Mouse (Mus musculus): ENCODE data around the gene Sdhaf4. TPM values are rescaled to one million over a fixed set of nuclear protein-coding genes. Genes with fewer than 3 reads are reported as not detected.
A peak's percentile ranks its signal among the peaks of the same experiment; 100 is the strongest.
"Not testable (repeated sequence)": the region's sequence is repeated elsewhere in the genome, so short reads cannot be mapped to it uniquely, and the experiment has no call there.

Gene Sdhaf4
- 10 to 100 TPM; 49.7 to 54.6 TPM for total RNA-seq (2021)
- long read RNA-seq, experiment 1, transcript Sdhaf4-201 (3 exons, 683 nt): major isoform, 23 of 42 reads
- long read RNA-seq, experiment 1, partial matches to known transcripts: 0 of 42 reads
- long read RNA-seq, experiment 1, other reads (novel, unspliced or antisense): 19 of 42 reads
- long read RNA-seq, experiment 2, transcript Sdhaf4-201 (3 exons, 683 nt): major isoform, 57 of 118 reads
- long read RNA-seq, experiment 2, partial matches to known transcripts: 0 of 118 reads
- long read RNA-seq, experiment 2, other reads (novel, unspliced or antisense): 61 of 118 reads

GRCm38 (mm10) chr1:24005070-24005804 is at the start of gene Sdhaf4:
TSS of gene Sdhaf4 (minus strand) at chr1:24005656.
- DNase-seq (ENCODE audit: low spot score in 2 of 2): peak; percentile 93 to 94

- DNase-seq (ENCODE audit: low spot score in 2 of 2): no peak
Observed at GRCm38 (mm10) chr1:24046730-24047510, 41.5 kb upstream of the Sdhaf4 start.

- DNase-seq (ENCODE audit: low spot score in 2 of 2): no peak
Observed at GRCm38 (mm10) chr1:24045627-24046026, 40.2 kb upstream of the Sdhaf4 start.

GRCm38 (mm10) chr1:24043007-24043406 is 37.6 kb upstream of the Sdhaf4 start:
- DNase-seq (ENCODE audit: low spot score in 2 of 2): no peak

- peak in 1 of 2 experiments; percentile 37 for DNase-seq (ENCODE audit: low spot score in 2 of 2)
Observed at GRCm38 (mm10) chr1:24033759-24034423, 28.4 kb upstream of the Sdhaf4 start.

- no peak for DNase-seq (ENCODE audit: low spot score in 2 of 2)
Observed at GRCm38 (mm10) chr1:24010821-24011220, 5.4 kb upstream of the Sdhaf4 start.

GRCm38 (mm10) chr1:24010016-24010415 is 4.6 kb upstream of the Sdhaf4 start:
- DNase-seq (ENCODE audit: low spot score in 2 of 2): no peak

GRCm38 (mm10) chr1:24007621-24008020 is 2.2 kb upstream of the Sdhaf4 start:
- DNase-seq (ENCODE audit: low spot score in 2 of 2): no peak

- DNase-seq (ENCODE audit: low spot score in 2 of 2): no peak
Observed at GRCm38 (mm10) chr1:23999318-23999717, 6.1 kb downstream of the Sdhaf4 start.

- no peak for DNase-seq (ENCODE audit: low spot score in 2 of 2)
Observed at GRCm38 (mm10) chr1:23998866-23999265, 6.6 kb downstream of the Sdhaf4 start.

- DNase-seq (ENCODE audit: low spot score in 2 of 2): no peak
Observed at GRCm38 (mm10) chr1:23998120-23998810, 7.2 kb downstream of the Sdhaf4 start.

- no peak for DNase-seq (ENCODE audit: low spot score in 2 of 2)
Observed at GRCm38 (mm10) chr1:23997493-23997892, 8.0 kb downstream of the Sdhaf4 start.

GRCm38 (mm10) chr1:23995420-23995819 is 10.0 kb downstream of the Sdhaf4 start:
- no peak for DNase-seq (ENCODE audit: low spot score in 2 of 2)

- no peak for DNase-seq (ENCODE audit: low spot score in 2 of 2)
Observed at GRCm38 (mm10) chr1:23983118-23983517, 22.3 kb downstream of the Sdhaf4 start.

- peak in 1 of 2 experiments; percentile 16 for DNase-seq (ENCODE audit: low spot score in 2 of 2)
Observed at GRCm38 (mm10) chr1:23978281-23978680, 27.2 kb downstream of the Sdhaf4 start.

- DNase-seq (ENCODE audit: low spot score in 2 of 2): not testable (repeated sequence)
Observed at GRCm38 (mm10) chr1:23971159-23971558, 34.3 kb downstream of the Sdhaf4 start.

GRCm38 (mm10) chr1:23968027-23968725 is 37.3 kb downstream of the Sdhaf4 start:
- DNase-seq (ENCODE audit: low spot score in 2 of 2): no peak

- DNase-seq (ENCODE audit: low spot score in 2 of 2): no peak
Observed at GRCm38 (mm10) chr1:23966226-23966625, 39.2 kb downstream of the Sdhaf4 start.

- DNase-seq (ENCODE audit: low spot score in 2 of 2): no peak
Observed at GRCm38 (mm10) chr1:23959415-23959732, 46.1 kb downstream of the Sdhaf4 start.
